Mouse (Mus musculus): ENCODE data around the gene Commd1. TPM values are rescaled to one million over a fixed set of nuclear protein-coding genes. Genes with fewer than 3 reads are reported as not detected.

The Commd1 gene
- polyA plus RNA-seq, 1 experiment from 2014 or later: 384 TPM

GRCm38 (mm10) chr11:23008181-23008823 lies 26.1 kb upstream of the Commd1 start:
- Histone ChIP-seq H3K4me2 (replicated peaks) (peak overlapping the region; percentile 84), H3K9me3 (no peaks in the 10 kb centered on the region), H3K4me3 (replicated peaks) (peak overlapping the region; percentile 66), H3K27ac (peak overlapping the region; percentile 88), H3K36me3 (0 out of 2 replicates have a peak, but pooled peaks cover 2% of the 10 kb centered on the region), H3K4me1 (replicated peaks) (no peaks in the 10 kb centered on the region; the same call in 1 of the 2 replicates), H3K9ac (peak overlapping the region; percentile 64), H3K27me3 (replicated peaks) (no peaks in the 10 kb centered on the region)
- under 1% methylated on average over 40 of the region's 40 CpGs for WGBS
- ATAC-seq: peak; percentile 95

GRCm38 (mm10) chr11:23007481-23008180 lies 25.4 kb upstream of the Commd1 start, which contains the start of gene Fam161a:
Gene Fam161a, plus strand, starts transcription at chr11:23007531.
- peak; percentile 94 for ATAC-seq

GRCm38 (mm10) chr11:23007166-23007480 lies 24.9 kb upstream of the Commd1 start:
- 0 out of 2 replicates have a peak overlapping the region, but pooled peaks have one; percentile 88 for H3K27ac ChIP-seq
- H3K36me3 ChIP-seq: peaks cover 8% of the 10 kb centered on the region
- H3K9me3 ChIP-seq: no peaks in the 10 kb centered on the region
- peak overlapping the region; percentile 84 for H3K4me2 ChIP-seq (replicated peaks)
- WGBS: 4% methylated on average over 6 of the region's 6 CpGs
- peak; percentile 62; the same call in 1 of the 2 replicates for ATAC-seq
- no peaks in the 10 kb centered on the region for H3K27me3 ChIP-seq (replicated peaks)
- 0 out of 2 replicates have a peak overlapping the region, but pooled peaks have one; percentile 34 for H3K9ac ChIP-seq
- peak overlapping the region; percentile 66 for H3K4me3 ChIP-seq (replicated peaks)
- no peaks in the 10 kb centered on the region; the same call in 1 of the 2 replicates for H3K4me1 ChIP-seq (replicated peaks)

More at GRCm38 (mm10) chr11:23007481-23008180, 25.4 kb upstream of the Commd1 start, which contains the start of gene Fam161a:
- WGBS: 1% methylated on average over 22 of the region's 22 CpGs
- Histone ChIP-seq H3K9me3 (no peaks in the 10 kb centered on the region), H3K27me3 (replicated peaks) (no peaks in the 10 kb centered on the region), H3K9ac (peak within 1 kb of the TSS; percentile 64), H3K36me3 (peaks cover 3% of the 10 kb centered on the region; the same call in 1 of the 2 replicates), H3K27ac (peak within 1 kb of the TSS; percentile 88), H3K4me1 (replicated peaks) (no peaks in the 10 kb centered on the region; the same call in 1 of the 2 replicates), H3K4me2 (replicated peaks) (peak within 1 kb of the TSS; percentile 84), H3K4me3 (replicated peaks) (peak within 1 kb of the TSS; percentile 66)

- Histone ChIP-seq H3K36me3 (peaks cover 19% of the 10 kb centered on the region), H3K27me3 (replicated peaks) (no peaks in the 10 kb centered on the region), H3K9me3 (no peaks in the 10 kb centered on the region), H3K27ac (no peak overlapping the region), H3K4me2 (replicated peaks) (no peak overlapping the region), H3K4me1 (replicated peaks) (no peaks in the 10 kb centered on the region; the same call in 1 of the 2 replicates), H3K4me3 (replicated peaks) (no peak overlapping the region), H3K9ac (no peak overlapping the region)
- 90% methylated on average over 1 of the region's 1 CpGs for WGBS
- ATAC-seq: no peak
Observed at GRCm38 (mm10) chr11:23005276-23005675, 23.1 kb upstream of the Commd1 start.

GRCm38 (mm10) chr11:22998308-22998707 lies 16.1 kb upstream of the Commd1 start:
- no peaks in the 10 kb centered on the region for H3K27me3 ChIP-seq (replicated peaks)
- no peak overlapping the region for H3K27ac ChIP-seq
- WGBS: 78% methylated on average over 1 of the region's 1 CpGs
- H3K4me2 ChIP-seq (replicated peaks): no peak overlapping the region
- no peak overlapping the region for H3K9ac ChIP-seq
- H3K9me3 ChIP-seq: no peaks in the 10 kb centered on the region
- peaks cover 35% of the 10 kb centered on the region for H3K36me3 ChIP-seq
- no peak for ATAC-seq
- no peaks in the 10 kb centered on the region for H3K4me1 ChIP-seq (replicated peaks)
- no peak overlapping the region for H3K4me3 ChIP-seq (replicated peaks)

- no peak for ATAC-seq
- 0 out of 2 replicates have a peak, but pooled peaks cover 4% of the 10 kb centered on the region for H3K4me1 ChIP-seq (replicated peaks)
- no peak overlapping the region for H3K4me3 ChIP-seq (replicated peaks)
- no peaks in the 10 kb centered on the region for H3K27me3 ChIP-seq (replicated peaks)
- H3K27ac ChIP-seq: no peak overlapping the region
- H3K9ac ChIP-seq: no peak overlapping the region
- no peaks in the 10 kb centered on the region for H3K9me3 ChIP-seq
- no peak overlapping the region for H3K4me2 ChIP-seq (replicated peaks)
- H3K36me3 ChIP-seq: peaks cover 18% of the 10 kb centered on the region
- WGBS: 95% methylated on average over 4 of the region's 4 CpGs
Observed at GRCm38 (mm10) chr11:22995461-22995860, 13.3 kb upstream of the Commd1 start.

GRCm38 (mm10) chr11:22994271-22994670 lies 12.1 kb upstream of the Commd1 start:
- H3K4me2 ChIP-seq (replicated peaks): no peak overlapping the region
- H3K27ac ChIP-seq: no peak overlapping the region
- ATAC-seq: no peak
- peaks cover 15% of the 10 kb centered on the region for H3K36me3 ChIP-seq
- H3K4me1 ChIP-seq (replicated peaks): 0 out of 2 replicates have a peak, but pooled peaks cover 4% of the 10 kb centered on the region
- H3K27me3 ChIP-seq (replicated peaks): no peaks in the 10 kb centered on the region
- no peak overlapping the region for H3K9ac ChIP-seq
- H3K9me3 ChIP-seq: no peaks in the 10 kb centered on the region
- 88% methylated on average over 2 of the region's 2 CpGs for whole genome bisulfite sequencing
- H3K4me3 ChIP-seq (replicated peaks): no peak overlapping the region

- Histone ChIP-seq H3K27ac (no peak overlapping the region), H3K4me3 (replicated peaks) (peak overlapping the region; percentile 85), H3K9ac (peak overlapping the region; percentile 88), H3K4me2 (replicated peaks) (peak overlapping the region; percentile 65), H3K27me3 (replicated peaks) (no peaks in the 10 kb centered on the region), H3K36me3 (peaks cover 11% of the 10 kb centered on the region), H3K4me1 (replicated peaks) (0 out of 2 replicates have a peak, but pooled peaks cover 4% of the 10 kb centered on the region), H3K9me3 (no peaks in the 10 kb centered on the region)
- no peak for ATAC-seq
- 6% methylated on average over 14 of the region's 14 CpGs for WGBS
Observed at GRCm38 (mm10) chr11:22991218-22991835, 9.1 kb upstream of the Commd1 start.

GRCm38 (mm10) chr11:22990393-22991126 lies 8.4 kb upstream of the Commd1 start, which contains the start of gene Cct4:
Gene Cct4, plus strand, starts transcription at chr11:22990519.
- WGBS: under 1% methylated on average over 66 of the region's 66 CpGs

GRCm38 (mm10) chr11:22989786-22990185 lies 7.6 kb upstream of the Commd1 start:
- H3K27me3 ChIP-seq (replicated peaks): no peaks in the 10 kb centered on the region
- no peaks in the 10 kb centered on the region for H3K9me3 ChIP-seq
- H3K4me2 ChIP-seq (replicated peaks): peak overlapping the region; percentile 65
- peak overlapping the region; percentile 92 for H3K27ac ChIP-seq
- H3K36me3 ChIP-seq: peaks cover 5% of the 10 kb centered on the region
- peak; percentile 7; the same call in 1 of the 2 replicates for ATAC-seq
- H3K9ac ChIP-seq: peak overlapping the region; percentile 88; the same call in 1 of the 2 replicates
- WGBS: 56% methylated on average over 1 of the region's 1 CpGs
- peak overlapping the region; percentile 85 for H3K4me3 ChIP-seq (replicated peaks)
- 0 out of 2 replicates have a peak, but pooled peaks cover 4% of the 10 kb centered on the region for H3K4me1 ChIP-seq (replicated peaks)

More at GRCm38 (mm10) chr11:22990393-22991126, 8.4 kb upstream of the Commd1 start, which contains the start of gene Cct4:
- peak within 1 kb of the TSS; percentile 65 for H3K4me2 ChIP-seq (replicated peaks)
- peak; percentile 99 for ATAC-seq
- H3K27ac ChIP-seq: peak within 1 kb of the TSS; percentile 92
- 0 out of 2 replicates have a peak, but pooled peaks cover 4% of the 10 kb centered on the region for H3K4me1 ChIP-seq (replicated peaks)
- no peaks in the 10 kb centered on the region for H3K27me3 ChIP-seq (replicated peaks)
- peaks cover 9% of the 10 kb centered on the region for H3K36me3 ChIP-seq
- H3K9me3 ChIP-seq: no peaks in the 10 kb centered on the region
- H3K9ac ChIP-seq: peak within 1 kb of the TSS; percentile 88
- peak within 1 kb of the TSS; percentile 85 for H3K4me3 ChIP-seq (replicated peaks)

GRCm38 (mm10) chr11:22987357-22987756 lies 5.2 kb upstream of the Commd1 start:
- Histone ChIP-seq H3K9me3 (no peaks in the 10 kb centered on the region), H3K4me2 (replicated peaks) (no peak overlapping the region), H3K27me3 (replicated peaks) (no peaks in the 10 kb centered on the region), H3K4me1 (replicated peaks) (0 out of 2 replicates have a peak, but pooled peaks cover 4% of the 10 kb centered on the region), H3K36me3 (no peaks in the 10 kb centered on the region), H3K4me3 (replicated peaks) (no peak overlapping the region), H3K9ac (no peak overlapping the region), H3K27ac (no peak overlapping the region)
- no peak for ATAC-seq
- 37% methylated on average over 2 of the region's 2 CpGs for WGBS

All from intestine, embryonic 15.5 days (tissue).